Mouse (Mus musculus): Measurements from ENCODE around the gene Prmt3. TPM values are rescaled to one million over a fixed set of nuclear protein-coding genes. Genes with fewer than 3 reads are reported as not detected.

Prmt3 gene
- polyA plus RNA-seq, 1 experiment from 2014 or later, result 46.0 TPM

GRCm38 (mm10) chr7:49894786-49895185 is 116.6 kb downstream of the Prmt3 start:
- Histone ChIP-seq H3K4me3 (replicated peaks) (no peak overlapping the region), H3K9ac (no peak overlapping the region), H3K9me3 (replicated peaks) (no peaks in the 10 kb centered on the region), H3K27me3 (no peaks in the 10 kb centered on the region), H3K36me3 (no peaks in the 10 kb centered on the region), H3K4me2 (replicated peaks) (no peak overlapping the region), H3K27ac (replicated peaks) (no peak overlapping the region), H3K4me1 (no peaks in the 10 kb centered on the region)
- ATAC-seq (ENCODE audit: insufficient number of reproducible peaks, low FRiP score, low TSS enrichment, low read depth), result no peak
- WGBS, result 68% methylated on average over 2 of the region's 2 CpGs

GRCm38 (mm10) chr7:49895296-49895695 is 117.2 kb downstream of the Prmt3 start:
- WGBS, result 77% methylated on average over 6 of the region's 6 CpGs
- no peak overlapping the region for H3K27ac ChIP-seq (replicated peaks)
- ATAC-seq (ENCODE audit: insufficient number of reproducible peaks, low FRiP score, low TSS enrichment, low read depth), result no peak
- no peak overlapping the region for H3K4me2 ChIP-seq (replicated peaks)
- no peaks in the 10 kb centered on the region for H3K36me3 ChIP-seq
- no peaks in the 10 kb centered on the region for H3K27me3 ChIP-seq
- no peaks in the 10 kb centered on the region for H3K4me1 ChIP-seq
- H3K9me3 ChIP-seq (replicated peaks), result no peaks in the 10 kb centered on the region
- H3K4me3 ChIP-seq (replicated peaks), result no peak overlapping the region
- no peak overlapping the region for H3K9ac ChIP-seq

GRCm38 (mm10) chr7:49902003-49902552 is 123.9 kb downstream of the Prmt3 start:
- Histone ChIP-seq H3K9ac (no peak overlapping the region), H3K4me3 (replicated peaks) (no peak overlapping the region), H3K36me3 (no peaks in the 10 kb centered on the region), H3K9me3 (replicated peaks) (no peaks in the 10 kb centered on the region), H3K27ac (replicated peaks) (no peak overlapping the region), H3K4me1 (no peaks in the 10 kb centered on the region), H3K4me2 (replicated peaks) (no peak overlapping the region), H3K27me3 (peaks cover 39% of the 10 kb centered on the region)
- ATAC-seq (ENCODE audit: insufficient number of reproducible peaks, low FRiP score, low TSS enrichment, low read depth), result no peak
- 22% methylated on average over 9 of the region's 9 CpGs for WGBS

GRCm38 (mm10) chr7:49907191-49908171 is 129.3 kb downstream of the Prmt3 start:
- Histone ChIP-seq H3K27me3 (peaks cover 93% of the 10 kb centered on the region), H3K4me2 (replicated peaks) (no peak overlapping the region), H3K4me3 (replicated peaks) (no peak overlapping the region), H3K27ac (replicated peaks) (no peak overlapping the region), H3K36me3 (no peaks in the 10 kb centered on the region), H3K9ac (no peak overlapping the region), H3K4me1 (peaks cover 7% of the 10 kb centered on the region; the same call in 1 of the 2 replicates), H3K9me3 (replicated peaks) (no peaks in the 10 kb centered on the region)
- 2% methylated on average over 28 of the region's 28 CpGs for WGBS
- no peak for ATAC-seq (ENCODE audit: insufficient number of reproducible peaks, low FRiP score, low TSS enrichment, low read depth)

Other genes starting within 250 kb of the Prmt3 start
- 1.7 and 3.7 TPM in 2 replicates for gene Dbx1, start 141.5 kb upstream of the Prmt3 start, polyA plus RNA-seq (2015; fragmentation: Nextera tagmentation; extraction: Ambion mirVana)
- gene Htatip2, start 19.2 kb upstream of the Prmt3 start, polyA plus RNA-seq (2015; fragmentation: Nextera tagmentation; extraction: Ambion mirVana), result 16.5 and 17.5 TPM in 2 replicates
- not detected in 2 replicates for gene Slc6a5, start 131.8 kb downstream of the Prmt3 start, polyA plus RNA-seq (2015; fragmentation: Nextera tagmentation; extraction: Ambion mirVana)
- gene Nell1, start 196.5 kb downstream of the Prmt3 start, polyA plus RNA-seq (2015; fragmentation: Nextera tagmentation; extraction: Ambion mirVana), result 6.9 and 8.0 TPM in 2 replicates